Mouse (Mus musculus) c-Kit-negative CD71-positive TER-119-positive erythroid progenitor cells, embryonic 14.5 days (primary cell): ENCODE measurements at regions not wholly inside any gene's neighbourhood (a gene's known extent, or its start where the extent isn't known, plus 50 kb on each side); places are given as distances from the start of the nearest gene placed in this dataset.

Experiments used
- DNase-seq: peaks from one replicate; pipeline ENCODE4 v3.0.0-alpha.2; 2013; ENCODE audit warnings: low read depth, low spot score

GRCm38 (mm10) chr15:86903006-86903405 is 641.1 kb upstream of the Fam19a5 start:
- DNase-seq, result no peak

GRCm38 (mm10) chr15:86913276-86913675 is 630.8 kb upstream of the Fam19a5 start:
- DNase-seq, result no peak

- DNase-seq, result no peak
These were observed 626.2 kb upstream of the Fam19a5 start for GRCm38 (mm10) chr15:86917891-86918290.

DNA sequence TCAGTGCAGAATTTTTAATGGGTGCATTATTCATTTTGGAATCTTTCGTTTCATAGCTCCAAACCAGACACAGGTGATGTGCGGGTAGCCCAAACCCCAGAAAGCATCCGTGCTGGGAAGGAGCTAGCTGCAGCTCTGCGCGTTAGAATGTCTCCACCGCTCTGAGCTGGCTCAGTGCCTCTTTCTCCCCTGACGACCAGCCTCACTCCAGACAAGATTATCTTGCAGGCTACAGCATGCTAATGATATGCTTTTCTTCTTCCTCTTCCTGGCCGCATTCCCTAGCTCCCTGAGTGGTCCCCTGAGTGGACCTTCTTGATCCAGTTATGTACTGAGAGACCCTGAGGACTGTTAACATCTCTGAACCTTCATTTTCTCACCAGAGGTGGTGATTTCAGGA is 624.4 kb upstream of the Fam19a5 start:
- DNase-seq, result no peak

DNA sequence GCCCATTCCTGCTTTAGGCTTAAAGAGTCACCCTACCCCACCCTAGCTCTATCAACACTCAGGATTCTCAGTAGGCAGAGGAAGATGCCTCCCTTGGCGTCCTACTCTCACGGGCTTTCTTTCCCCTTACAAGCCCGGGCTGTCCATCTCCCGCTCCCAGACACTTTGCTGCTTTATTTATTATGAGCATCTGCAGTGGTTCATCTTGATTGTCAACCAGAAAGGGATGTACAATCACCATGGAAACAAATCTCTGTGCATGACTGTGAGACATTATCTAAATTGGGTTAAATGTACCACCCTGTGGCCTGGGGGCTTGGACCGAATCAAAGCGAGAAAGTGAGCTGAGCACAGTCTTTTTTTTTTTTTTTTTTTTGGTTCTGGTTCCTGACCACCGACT is 623.9 kb upstream of the Fam19a5 start:
- DNase-seq, result no peak

GRCm38 (mm10) chr15:86921401-86921800 is 622.7 kb upstream of the Fam19a5 start:
- DNase-seq, result no peak

GRCm38 (mm10) chr15:86925081-86925749 is 618.9 kb upstream of the Fam19a5 start:
- no peak for DNase-seq

DNA sequence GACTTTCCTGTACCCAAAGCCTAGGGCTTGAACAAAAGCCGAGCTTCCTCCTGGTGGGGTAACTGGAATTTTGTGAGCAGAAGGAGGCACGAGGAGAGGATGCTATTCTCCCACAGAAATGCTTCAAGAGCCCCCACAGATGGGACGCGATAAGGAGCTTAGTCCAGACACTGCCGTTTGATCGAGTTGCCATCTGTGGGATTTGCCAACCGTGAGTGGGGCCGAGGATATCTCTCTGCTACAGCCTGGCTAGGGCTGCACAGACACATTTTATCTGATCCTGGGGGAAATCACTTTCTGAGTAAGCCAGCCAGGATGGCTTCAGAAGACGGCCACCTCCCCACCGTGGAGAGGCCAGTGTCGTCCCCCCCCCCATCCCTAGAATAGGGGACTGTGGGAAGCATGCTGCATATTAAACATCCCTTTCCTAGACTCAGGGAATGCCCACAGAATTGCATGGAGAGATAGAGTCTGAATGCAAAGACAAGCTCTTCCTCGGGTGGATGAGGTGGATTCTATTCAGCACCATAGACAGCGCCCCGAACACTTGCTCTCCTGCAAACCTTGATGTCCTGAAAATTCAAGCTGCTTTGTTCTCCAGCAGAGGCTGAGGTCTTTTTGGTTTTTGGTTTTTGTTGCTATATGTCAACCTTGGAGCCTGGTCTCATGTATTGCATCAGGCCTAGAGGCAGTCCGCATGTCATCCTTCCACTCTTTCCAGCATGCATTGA is 611.6 kb upstream of the Fam19a5 start:
- no peak for DNase-seq

DNA sequence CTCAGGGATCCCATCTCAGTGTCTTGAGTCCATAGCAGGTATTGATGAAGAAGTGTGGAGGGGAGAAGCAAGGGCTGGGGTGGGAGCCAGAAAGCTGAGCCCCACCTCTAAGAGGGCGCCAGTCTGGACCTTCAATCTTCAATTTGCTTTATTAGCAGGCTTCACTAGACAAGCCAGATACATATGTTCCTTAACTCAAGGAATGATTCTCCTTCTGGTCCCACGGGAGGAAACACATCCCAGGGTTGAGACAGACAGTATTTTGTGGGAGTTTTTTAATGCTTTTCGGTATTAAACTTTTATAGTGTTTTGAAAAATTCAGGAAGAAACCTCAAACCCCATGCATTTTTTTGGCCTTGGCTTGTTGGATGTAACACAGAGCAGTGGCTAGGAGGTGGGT is 606.7 kb upstream of the Fam19a5 start:
- no peak for DNase-seq

DNA sequence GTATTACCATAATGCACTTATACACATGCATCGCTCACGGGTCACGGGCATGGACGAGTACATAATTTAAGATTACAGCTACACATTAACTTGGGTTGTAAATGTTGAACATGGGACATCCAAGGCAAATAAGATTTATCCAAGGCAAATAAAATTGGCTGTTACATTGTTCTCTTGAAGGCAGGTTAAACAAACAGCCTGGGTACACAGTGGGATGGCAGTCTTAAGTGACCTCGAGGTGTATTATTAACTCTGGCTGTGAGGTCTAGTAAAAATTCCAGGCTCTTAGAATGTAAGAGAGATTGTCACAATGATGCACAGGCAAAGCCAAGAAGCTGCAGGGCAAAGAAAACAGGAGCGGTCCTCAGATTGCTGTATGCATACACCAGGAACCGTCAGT is 599.6 kb upstream of the Fam19a5 start:
- DNase-seq, result no peak

GRCm38 (mm10) chr15:86952593-86952992 is 591.5 kb upstream of the Fam19a5 start:
- DNase-seq, result no peak

- DNase-seq, result no peak
These were observed 586.2 kb upstream of the Fam19a5 start for GRCm38 (mm10) chr15:86957872-86958271.

- DNase-seq, result no peak
These were observed 581.2 kb upstream of the Fam19a5 start for GRCm38 (mm10) chr15:86962921-86963320.

GRCm38 (mm10) chr15:86963486-86963885 is 580.6 kb upstream of the Fam19a5 start:
- DNase-seq, result no peak

- DNase-seq, result no peak
These were observed 572.7 kb upstream of the Fam19a5 start for GRCm38 (mm10) chr15:86971436-86971835.

DNA sequence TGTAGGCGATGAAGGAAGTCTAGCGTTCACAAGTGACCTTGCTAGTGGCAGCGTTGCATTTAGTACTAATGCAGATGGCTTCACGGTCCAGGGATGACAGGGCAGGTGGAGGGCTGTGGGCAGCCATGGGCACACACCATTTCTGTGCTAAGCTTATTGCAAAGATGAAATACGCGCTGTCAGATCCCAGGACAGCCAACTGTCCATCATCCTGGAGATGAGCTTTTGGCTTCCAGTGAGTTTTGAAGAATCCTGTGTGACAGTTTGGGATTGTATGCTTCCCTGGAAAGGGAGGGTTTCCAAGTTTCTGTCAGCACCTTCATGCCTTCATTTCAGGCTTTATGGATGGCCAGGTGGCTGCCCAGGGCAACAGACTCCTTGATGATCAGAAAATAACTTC is 547.9 kb upstream of the Fam19a5 start:
- DNase-seq, result no peak

DNA sequence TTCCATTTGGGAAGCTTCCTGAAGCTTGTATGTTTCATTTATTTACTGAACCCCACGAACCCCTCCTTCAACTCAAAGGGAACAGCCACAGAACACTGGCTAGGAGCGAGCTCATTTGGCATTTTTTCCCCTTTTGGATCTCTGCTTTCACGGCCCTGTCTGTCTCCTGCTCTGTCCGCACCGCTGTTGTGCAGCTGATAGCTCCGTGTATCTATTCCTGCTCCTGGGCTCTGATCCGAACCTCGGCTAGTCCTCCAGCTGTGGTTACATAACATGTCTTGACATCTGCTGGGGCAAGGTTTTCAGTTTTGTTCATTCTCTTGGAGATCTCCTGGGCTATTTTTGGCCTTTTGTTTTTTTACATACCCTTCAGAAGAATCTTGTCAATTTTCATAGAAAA is 525.1 kb upstream of the Fam19a5 start:
- no peak for DNase-seq

- no peak for DNase-seq
These were observed 498.1 kb upstream of the Fam19a5 start for GRCm38 (mm10) chr15:87045971-87046370.

DNA sequence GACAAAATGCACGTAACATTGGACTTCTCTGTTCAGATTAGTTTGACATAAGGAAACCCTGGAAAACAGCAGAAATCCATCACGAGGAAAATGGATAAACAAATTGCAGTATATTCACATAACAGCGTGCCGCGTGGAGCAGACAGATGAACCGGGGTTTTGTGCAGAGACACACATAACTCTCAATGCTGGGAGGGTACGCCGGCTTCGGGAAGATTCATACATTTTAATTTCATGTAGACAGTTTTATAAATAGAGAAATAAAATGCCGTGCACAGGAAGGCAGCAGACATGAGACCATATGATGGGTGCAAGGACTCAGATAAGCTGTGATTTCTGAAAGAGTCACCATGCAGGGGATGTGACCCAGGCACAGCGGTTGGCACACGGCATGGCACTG is 489.9 kb upstream of the Fam19a5 start:
- DNase-seq, result no peak

- no peak for DNase-seq
These were observed 479.2 kb upstream of the Fam19a5 start for GRCm38 (mm10) chr15:87064890-87065289.

DNA sequence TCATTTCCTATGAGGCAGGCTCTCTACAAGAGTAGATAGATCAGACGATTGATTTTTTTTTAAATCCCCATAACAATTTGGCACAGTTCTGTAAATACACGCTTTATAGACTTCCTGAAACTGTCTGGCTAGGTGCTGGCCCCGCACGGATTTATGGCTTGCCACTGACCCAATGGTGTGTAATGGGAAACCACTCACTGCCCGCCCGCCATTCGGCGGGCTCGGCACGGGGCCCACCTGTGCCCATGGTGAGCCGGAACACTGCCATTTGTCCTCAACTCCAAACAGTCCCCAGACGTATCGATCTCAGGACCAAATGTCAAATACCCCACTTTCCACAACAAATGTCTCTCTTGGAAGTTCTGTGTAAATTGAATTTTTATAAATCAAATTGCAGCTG is 475.8 kb upstream of the Fam19a5 start:
- no peak for DNase-seq

DNA sequence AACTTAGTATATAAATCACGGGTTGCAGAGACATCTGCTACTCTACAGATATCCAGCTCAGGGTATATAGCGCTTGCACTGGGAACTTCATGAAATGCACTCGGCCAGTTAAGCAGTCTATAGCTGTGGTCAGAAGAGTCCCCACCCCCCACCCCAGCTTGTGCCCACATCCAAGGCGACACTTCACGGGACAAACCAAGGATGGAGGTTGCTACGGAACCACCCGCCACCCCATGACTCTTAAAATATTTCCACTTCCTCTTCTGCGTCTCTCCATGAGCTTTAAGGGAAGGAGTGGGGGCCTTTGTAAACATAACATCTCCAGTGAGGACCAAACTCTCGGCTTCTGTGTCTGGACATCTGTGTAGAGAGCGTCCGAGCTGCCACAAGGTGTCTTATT is 469.5 kb upstream of the Fam19a5 start:
- DNase-seq, result no peak

DNA sequence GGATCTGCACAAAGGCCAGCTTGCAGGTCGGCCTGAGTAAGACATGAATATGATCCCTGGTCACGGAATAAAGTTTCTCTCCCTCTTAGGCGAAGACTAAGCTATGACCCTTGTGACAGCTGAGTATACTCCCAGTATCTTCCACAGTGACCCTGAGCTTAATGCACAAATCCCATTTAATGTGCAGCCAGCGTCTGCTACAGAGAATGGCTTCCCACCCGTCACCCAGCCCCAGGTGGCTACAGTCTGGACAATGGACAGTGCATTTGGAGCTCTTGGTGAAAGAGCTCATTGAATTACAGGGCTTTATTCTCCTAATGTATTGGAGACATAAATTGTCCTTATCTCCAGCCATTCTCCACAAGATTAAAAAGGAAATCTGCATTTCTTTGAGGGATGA is 454.3 kb upstream of the Fam19a5 start:
- DNase-seq, result no peak
